Mouse (Mus musculus) T-cell, adult 66 days (primary cell): ENCODE data around the gene Tgm3. TPM values are rescaled to one million over a fixed set of nuclear protein-coding genes. Genes with fewer than 3 reads are reported as not detected.

Experiments used
- total RNA-seq, 2 experiments: library from RNA; stranded (reverse); gene quantifications; 3 replicates in 1 of 2; 4 replicates in 1 of 2; pipeline ENCODE4 v1.2.4; 2023

The Tgm3 gene
- not detected for total RNA-seq

DNA sequence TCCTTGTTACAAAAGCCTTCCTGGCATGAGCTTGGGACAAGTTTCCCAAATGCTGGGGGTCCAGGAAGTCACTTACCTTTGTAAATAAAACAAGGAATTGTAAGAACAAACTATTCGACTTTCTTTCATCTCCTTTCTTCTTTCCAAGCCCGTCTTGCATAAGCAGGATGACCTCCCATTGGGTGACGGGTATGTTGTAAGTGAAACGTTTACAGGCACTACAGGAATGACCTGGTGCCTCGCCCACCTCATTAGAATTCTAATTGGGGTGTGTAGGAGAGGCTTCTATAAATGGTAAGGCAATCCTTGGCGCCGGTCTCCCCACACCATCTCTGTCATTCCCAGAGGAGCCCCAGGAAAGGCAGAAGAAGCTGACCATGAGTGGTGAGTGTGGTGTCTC lies at the start of gene Tgm3:
Gene Tgm3 (plus strand): TSS at position 324 of the 400 bp plus-strand sequence.

Other genes with a start within 250 kb of the Tgm3 start
- 10 to 100 TPM; 13.2 to 16.5 TPM for gene Stk35, start 211.8 kb upstream of the Tgm3 start, total RNA-seq
- not detected for gene Tgm6, start 100.1 kb downstream of the Tgm3 start, total RNA-seq
- gene Snrpb, start 167.1 kb downstream of the Tgm3 start, total RNA-seq, result 100 to 1,000 TPM; 203 to 212 TPM
- not detected for gene Tmc2, start 182.8 kb downstream of the Tgm3 start, total RNA-seq